Mouse (Mus musculus): Measurements from ENCODE around the gene Yipf6.
"Not testable (repeated sequence)": the region's sequence is repeated elsewhere in the genome, so short reads cannot be mapped to it uniquely, and the experiment has no call there.

Yipf6 gene

DNA sequence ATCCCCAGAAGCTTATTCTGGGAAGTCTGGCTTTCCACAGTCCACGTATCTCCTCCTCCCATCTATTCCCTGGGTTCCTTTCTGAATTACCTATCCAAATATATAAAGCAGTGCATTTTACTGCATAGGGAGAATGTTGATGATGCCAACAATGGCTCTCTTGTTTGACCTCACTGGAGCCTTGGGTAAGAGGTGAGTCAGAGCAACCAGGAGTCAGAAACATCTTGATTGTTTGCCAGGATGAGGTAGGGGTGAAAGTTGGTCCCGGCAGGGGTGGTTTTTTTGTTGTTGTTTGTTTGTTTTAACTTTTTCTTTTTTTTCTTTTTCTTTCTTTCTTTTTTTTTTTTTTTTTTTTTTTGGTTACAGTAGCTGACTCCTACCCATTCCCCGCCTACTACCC is at the start of gene Yipf6:
Gene Yipf6, plus strand, starts transcription at position 216 of the 400 bp plus-strand sequence.
- no peak for DNase-seq (ENCODE audit: low read depth, low spot score)

DNA sequence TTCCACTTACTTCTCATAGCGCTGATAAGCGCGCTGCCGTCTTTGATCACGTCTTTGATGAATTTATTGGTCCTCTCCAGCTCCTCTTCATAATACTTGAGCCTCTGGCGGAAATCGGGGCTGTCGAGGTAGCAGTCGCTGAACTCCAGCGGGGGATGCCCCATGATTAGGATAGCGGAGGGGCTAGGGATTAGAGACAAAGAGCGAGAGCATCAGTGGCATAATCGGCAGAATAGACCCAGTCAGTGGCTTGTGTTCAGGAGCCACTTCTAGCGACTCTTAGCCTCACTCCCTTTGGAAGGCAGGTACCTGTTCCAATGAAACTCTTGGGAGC is 46.1 kb upstream of the Yipf6 start:
- DNase-seq (ENCODE audit: low read depth, low spot score): no peak

DNA sequence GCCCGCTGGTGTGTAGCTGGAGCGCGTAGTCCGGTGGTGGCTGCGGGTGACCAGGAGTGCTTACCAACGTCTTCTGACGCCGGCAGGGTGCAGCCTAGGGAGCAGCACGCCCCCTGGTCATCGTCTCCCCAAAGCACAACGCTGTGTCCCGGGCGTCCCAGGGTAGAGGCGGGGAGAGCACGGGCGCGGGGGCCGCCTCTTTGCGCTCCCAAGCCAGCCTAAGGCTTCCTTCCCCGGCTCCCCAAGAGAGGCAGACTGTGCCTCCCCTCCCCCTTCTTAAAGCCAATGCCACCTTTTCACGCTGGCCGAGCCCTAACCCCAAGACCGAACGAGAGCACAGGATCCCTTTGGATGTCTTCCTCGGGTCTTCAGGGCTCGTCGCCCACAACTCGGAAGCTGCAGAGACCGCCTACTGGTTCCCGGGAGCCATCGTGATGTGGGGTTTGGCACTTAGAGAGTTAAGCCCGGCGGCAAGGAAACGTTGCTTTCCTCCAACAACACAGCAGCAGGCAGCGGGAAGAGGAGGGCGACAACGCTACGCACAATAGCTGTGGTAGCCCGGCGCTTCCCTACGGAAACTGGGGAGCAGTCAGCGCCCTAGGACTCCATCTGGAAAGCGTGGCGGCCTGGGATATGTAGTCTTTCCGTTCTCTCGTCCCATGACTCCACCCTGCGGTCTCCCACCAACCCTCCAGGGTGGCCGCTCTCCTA is 45.6 kb upstream of the Yipf6 start, which contains the start of gene Ophn1:
Gene Ophn1, minus strand, starts transcription at position 620 of the 711 bp plus-strand sequence.
- DNase-seq (ENCODE audit: low read depth, low spot score): peak; percentile 92

DNA sequence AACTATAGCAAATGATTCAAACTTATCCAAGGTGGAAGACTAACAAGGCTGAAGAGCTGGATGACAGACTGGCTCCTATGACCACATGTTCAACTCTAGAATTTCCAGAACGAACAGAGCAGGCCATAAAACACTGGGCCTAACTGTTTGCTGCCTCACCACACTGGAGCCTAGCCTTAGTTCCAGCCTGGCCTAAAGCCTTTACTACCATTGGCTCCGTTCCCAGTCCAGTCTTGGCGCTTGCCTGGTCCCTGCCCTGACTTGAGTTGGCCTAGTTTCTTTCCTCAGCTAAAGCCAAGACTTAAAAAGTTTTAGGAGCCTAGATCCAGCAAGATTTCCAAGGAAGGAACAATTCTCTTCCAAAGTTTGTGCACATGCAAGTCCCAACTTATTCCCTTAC is 37.8 kb upstream of the Yipf6 start:
- DNase-seq (ENCODE audit: low read depth, low spot score): peak; percentile 13

DNA sequence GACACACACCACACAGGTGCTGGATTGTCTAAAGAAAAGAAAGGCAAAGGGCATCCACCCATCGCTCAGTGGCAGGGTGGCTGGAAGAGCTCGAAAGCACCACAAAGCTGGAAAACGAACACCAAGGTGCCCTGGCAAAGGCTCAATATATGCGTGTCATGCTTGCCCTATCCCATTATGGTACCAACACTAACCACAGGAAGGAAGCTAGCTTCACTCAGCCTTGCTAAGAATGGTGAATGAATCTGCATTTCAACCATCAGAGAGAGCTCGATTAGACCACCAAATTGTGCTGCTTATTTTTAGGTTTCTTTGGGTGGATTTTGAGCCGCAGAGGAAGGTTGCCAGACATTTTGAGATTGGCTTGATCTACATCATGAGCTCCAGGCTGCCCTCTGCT is 31.9 kb upstream of the Yipf6 start:
- no peak for DNase-seq (ENCODE audit: low read depth, low spot score)

DNA sequence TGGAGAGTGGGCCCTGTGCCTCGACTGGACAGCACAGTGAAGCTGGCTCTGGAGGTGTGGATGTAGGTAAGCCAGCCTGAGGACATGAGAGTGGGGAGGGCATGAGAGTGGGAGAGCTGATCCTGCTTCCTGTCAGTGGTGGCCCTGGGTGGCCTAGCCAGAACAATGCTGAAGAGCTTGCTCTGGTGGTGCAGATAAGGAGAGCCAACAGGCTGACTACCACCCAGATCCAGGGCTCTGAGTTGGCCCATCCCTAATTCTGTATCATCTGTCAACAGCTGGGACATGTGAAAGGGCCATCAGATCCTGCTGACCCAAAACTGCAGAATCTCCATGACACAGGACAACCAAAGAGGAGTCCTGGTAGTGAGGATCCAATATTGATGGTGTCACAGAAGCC is 27.2 kb upstream of the Yipf6 start:
- DNase-seq (ENCODE audit: low read depth, low spot score): no peak

DNA sequence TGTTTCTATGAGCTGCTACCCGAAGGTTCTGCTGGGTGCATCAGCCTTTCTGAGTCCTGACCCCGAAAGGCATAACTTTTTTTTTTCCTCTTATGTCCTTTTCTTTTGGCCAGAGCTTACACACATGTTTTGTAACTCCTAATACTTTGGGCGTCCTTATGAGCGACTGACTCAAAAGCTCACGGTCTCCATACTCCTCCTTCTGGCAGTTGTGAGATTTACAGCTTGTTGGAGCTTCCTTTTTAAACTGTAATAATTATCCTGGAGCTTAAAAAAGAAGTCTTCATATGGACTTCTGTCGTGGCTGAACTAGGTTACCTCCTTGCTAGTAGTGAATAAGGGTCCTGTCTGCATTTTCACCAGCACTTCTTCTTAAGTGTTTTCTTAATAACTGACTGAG is 16.7 kb upstream of the Yipf6 start:
- peak; percentile 74 for DNase-seq (ENCODE audit: low read depth, low spot score)

DNA sequence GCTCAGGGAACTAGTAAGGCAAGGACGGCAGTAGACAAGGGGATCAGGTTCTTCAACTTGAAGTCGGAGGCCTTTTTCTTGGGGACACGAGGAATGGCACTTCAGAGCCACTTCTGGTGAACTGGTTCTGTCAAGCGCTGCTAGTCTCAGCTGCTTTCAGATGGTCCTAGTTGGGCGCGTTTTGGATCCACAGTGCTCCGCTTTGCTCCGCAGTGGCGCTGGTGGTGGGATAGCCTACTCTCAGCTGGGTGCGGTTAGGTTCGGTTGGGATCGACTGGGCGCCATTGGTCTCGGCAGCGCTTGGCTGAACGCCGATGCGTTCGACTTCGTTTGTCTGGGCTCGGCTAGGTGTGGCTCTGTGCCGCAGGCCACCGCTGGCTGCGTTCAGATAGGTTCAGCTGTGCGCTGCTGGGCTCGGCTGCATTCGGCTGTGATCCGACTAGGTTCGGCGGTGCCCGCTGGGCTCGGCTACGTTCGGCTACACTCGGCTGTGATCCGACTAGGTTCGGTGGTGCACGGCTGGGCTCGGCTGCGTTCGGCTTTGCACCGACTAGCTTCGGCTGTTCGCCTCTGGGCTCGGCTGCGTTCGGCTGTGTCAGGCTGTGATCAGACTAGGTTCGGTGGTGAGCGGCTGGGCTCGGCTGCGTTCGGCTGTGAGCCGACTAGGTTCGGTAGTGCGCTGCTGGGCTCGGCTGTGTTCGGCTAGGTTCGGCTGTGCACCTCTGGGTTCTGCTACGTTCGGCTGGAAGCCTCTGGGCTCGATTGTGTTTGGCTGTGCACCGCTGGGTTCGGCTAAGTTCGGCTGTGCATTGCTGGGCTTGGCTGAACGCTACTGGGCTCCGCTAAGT is 815 bp downstream of the Yipf6 start:
- DNase-seq (ENCODE audit: low read depth, low spot score): peak; percentile 97

DNA sequence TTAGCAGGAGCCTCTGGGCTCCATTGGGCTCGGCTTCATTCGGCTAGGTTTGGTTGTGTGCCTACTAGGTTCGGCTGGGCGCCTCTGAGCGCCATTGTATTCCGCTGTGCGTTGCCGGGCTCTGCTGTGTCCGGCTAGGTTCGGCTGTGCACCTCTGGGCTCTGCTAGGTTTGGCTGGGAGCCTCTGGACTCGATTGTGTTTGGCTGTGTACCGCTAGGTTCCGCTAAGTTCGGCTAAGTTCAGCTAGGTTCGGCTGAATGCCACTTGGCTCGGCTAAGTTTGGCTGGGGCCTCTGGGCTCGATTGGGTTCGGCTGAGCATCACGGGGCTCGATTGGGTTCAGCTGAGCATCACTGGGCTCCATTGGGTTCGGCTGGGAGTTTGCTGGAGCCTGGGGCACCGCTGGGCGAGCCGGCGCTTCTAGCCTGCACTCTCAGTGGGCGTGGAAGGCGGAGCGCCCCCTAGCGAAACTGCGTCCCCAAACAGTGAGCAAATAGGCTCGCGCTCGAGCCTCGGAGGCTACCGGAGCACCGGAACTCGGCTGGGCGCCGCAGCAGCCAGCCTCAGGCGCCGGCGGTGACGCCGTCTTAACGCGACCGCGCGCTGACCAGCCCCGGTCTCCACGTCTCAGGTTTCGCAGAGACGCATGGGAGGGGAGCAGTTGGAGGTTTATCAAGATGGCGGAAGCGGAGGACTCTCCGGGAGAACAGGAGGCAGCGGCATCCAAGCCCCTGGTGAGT is 1.6 kb downstream of the Yipf6 start:
- peak; percentile 96 for DNase-seq (ENCODE audit: low read depth, low spot score)

DNA sequence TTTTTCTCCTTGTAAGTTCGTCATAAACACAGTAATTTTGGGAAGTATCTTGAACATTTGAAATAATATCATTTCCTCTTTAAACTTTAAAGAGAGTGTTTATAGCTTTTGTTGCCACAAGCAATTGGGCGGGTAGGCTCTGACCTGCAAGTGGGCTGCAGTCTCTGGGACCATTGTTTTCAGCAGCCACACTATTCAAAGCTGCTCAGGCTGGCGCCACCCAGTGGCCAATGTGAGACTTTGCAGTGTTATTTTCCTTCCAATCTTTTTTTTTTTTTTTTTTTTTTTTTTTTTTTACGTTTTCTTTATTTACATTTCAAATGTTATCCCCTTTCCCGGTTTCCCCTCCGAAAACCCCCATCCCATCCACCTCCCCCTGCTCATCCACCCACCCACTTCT is 17.8 kb downstream of the Yipf6 start:
- peak; percentile 49 for DNase-seq (ENCODE audit: low read depth, low spot score)

DNA sequence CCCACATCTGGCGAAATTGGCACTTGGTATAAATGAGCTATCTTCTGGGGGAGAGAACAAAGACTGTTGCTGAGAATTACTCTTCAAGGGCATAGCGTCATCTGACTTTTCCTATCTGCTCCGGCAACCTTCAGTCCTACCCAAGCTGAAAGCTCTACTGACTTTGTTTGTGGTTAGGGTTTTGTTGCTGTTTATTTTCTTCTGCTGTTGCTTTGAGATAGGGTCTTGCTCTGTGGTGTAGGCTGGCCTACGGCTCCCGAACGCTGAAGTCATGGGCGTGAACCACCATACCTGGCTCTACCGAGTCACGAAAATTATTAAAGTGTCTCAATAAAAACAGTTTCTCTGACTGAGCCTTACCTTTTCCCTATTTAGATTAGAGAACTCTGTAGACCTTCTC is 22.2 kb downstream of the Yipf6 start:
- no peak for DNase-seq (ENCODE audit: low read depth, low spot score)

DNA sequence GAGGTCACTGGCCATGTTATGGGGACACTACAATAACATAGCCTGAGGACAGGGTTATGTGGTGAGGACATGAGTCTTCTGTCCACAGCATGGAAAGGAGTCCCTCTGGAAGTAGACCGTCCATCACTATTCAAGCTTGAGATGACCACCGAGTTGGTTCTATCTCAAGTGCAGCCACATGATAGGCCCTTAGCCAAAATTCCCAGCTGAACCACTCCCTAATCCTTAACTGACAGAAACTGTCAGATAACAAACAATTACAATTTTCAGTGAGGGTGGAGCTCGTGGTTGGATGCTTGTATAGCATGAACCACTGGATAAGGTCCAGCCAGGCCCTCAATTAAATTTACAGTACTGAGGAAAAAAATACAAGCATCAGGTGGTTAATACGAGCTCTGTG is 22.9 kb downstream of the Yipf6 start:
- no peak for DNase-seq (ENCODE audit: low read depth, low spot score)

DNA sequence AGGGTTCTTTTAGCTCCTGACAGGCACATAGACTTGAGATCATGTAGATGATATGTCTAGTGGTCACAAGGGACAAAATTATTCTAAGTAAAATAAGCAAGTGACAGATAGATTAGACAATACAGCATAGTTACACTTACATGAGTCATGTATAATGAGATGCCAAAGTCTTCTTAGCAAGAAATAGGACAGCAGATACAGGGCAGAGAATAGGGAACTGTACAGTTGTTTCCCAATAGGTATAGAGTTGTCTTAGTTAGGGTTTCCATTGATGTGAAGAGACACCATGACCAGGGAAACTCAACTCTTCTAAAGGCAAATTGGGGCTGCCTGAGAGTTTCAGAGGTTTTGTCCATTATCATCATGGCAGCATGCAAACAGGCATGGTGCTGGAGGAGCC is 27.6 kb downstream of the Yipf6 start:
- no peak for DNase-seq (ENCODE audit: low read depth, low spot score)

DNA sequence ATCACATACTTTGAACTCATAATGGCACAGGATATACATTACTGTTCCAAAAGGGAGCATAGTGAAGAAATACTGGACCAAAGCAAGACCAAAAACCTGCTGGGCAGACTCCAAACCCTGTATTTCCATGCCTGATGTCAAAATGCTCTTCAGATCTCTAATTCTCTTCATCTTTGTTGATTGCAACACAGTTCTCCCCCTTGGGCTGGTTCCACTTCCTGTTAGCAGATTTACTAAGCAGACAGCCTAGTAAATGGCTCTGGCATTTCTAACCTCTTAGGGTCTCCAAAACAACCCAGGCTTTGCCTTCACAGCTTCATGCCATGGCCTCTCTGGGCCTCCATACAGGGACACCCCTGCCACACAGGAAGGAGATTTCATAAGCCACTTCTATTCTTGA is 28.4 kb downstream of the Yipf6 start:
- no peak for DNase-seq (ENCODE audit: low read depth, low spot score)

DNA sequence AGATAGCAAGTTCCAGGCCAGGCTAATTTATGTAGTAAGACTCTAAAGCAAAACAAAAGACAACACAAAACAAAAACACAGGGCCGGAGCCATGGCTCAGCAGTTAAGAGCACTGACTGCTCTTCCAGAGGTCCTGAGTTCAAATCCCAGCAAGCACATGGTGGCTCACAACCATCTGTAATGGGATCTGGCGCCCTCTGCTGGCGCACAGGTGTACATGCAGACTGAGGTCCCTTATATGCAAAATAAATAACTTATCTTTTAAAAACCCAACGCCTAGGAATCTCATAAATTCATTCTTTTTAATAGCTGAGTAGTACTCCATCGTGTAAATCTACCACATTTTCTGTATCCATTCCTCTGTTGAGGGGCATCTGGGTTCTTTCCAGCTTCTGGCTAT is 50.5 kb downstream of the Yipf6 start:
- not testable (repeated sequence) for DNase-seq (ENCODE audit: low read depth, low spot score)

DNA sequence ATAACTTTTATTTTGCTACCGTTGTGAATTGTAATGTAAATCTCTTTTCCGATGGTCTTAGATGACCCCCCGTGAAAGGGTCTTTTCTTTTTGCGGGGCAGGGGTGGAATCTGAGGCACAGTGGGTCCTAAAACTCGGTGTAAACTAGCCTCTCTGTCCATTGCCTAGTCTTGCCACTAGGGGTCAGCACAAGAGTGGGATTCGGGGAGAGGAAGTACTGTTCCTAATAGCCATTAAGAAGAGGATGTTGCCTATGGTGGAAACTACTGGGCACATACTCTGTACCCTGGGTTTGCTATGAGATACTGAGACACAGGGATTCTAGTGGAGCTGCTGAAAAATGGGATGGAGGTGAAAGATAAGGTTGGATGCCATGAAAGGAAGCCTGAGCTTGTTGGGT is 53.5 kb downstream of the Yipf6 start:
- peak; percentile 42 for DNase-seq (ENCODE audit: low read depth, low spot score)
